Mouse (Mus musculus) liver, embryonic 11.5 days (tissue): ENCODE results near the gene Gm44965. TPM values are rescaled to one million over a fixed set of nuclear protein-coding genes. Genes with fewer than 3 reads are reported as not detected.

ENCODE experiments used
- ATAC-seq: fragments of 200-750 bp; cut with Nextera tagmentation; replicated peaks from 2 replicates; pipeline ENCODE4 v1.8.0; 2017; ENCODE audit warnings: moderate number of reproducible peaks, mild to moderate bottlenecking, moderate TSS enrichment, moderate library complexity; ENCODE audit not compliant: low FRiP score
- DNase-seq: peaks from one replicate; pipeline ENCODE4 v3.0.0-alpha.2; 2017; ENCODE audit warnings: low spot score
- H3K27ac ChIP-seq: fragments of 300-500 bp; sonication (generic); 2 replicates; pipeline ENCODE4 v1.5.1; 2014; ENCODE audit warnings: mild to moderate bottlenecking, low read depth, low read length, control low read depth
- H3K27me3 ChIP-seq: fragments of 300-500 bp; sonication (generic); replicated peaks from 2 replicates; pipeline ENCODE4 v1.6.1; 2014; ENCODE audit warnings: low read length, mixed read lengths; ENCODE audit not compliant: control insufficient read depth, insufficient read depth
- H3K36me3 ChIP-seq: fragments of 300-500 bp; sonication (generic); 2 replicates; pipeline ENCODE4 v1.6.1; 2014; ENCODE audit warnings: mild to moderate bottlenecking, low read length, moderate library complexity, mixed read lengths; ENCODE audit not compliant: control insufficient read depth, insufficient read depth
- H3K4me1 ChIP-seq: fragments of 300-500 bp; sonication (generic); replicated peaks from 2 replicates; pipeline ENCODE4 v1.6.1; 2014; ENCODE audit warnings: low read length, mixed read lengths; ENCODE audit not compliant: control insufficient read depth, insufficient read depth
- H3K4me2 ChIP-seq: fragments of 300-500 bp; sonication (generic); 2 replicates; pipeline ENCODE4 v1.6.1; 2014; ENCODE audit warnings: mild to moderate bottlenecking, control low read depth, moderate library complexity
- H3K4me3 ChIP-seq: fragments of 300-500 bp; sonication (generic); 2 replicates; pipeline ENCODE4 v1.5.1; 2014; ENCODE audit warnings: low read depth, low read length, control low read depth
- H3K9ac ChIP-seq: fragments of 300-500 bp; sonication (generic); 2 replicates; pipeline ENCODE4 v1.6.1; 2014; ENCODE audit warnings: low read depth, low read length, control low read depth
- H3K9me3 ChIP-seq: fragments of 300-500 bp; sonication (generic); 2 replicates; pipeline ENCODE4 v1.6.1; 2016; ENCODE audit warnings: low read length, inconsistent platforms, mixed read lengths; ENCODE audit not compliant: control insufficient read depth
- WGBS: fragments of 180-500 bp; shearing (Covaris S2); extraction: QIAGEN DNeasy Blood & Tissue Kit; methylation state at CpG from one replicate; pipeline ENCODE4 v1.1.7; 2014; 5-methylcytosine and 5-hydroxymethylcytosine counted together
- polyA plus RNA-seq: library from polyadenylated mRNA; unstranded; fragments of >200 nt; fragmentation: Nextera tagmentation; extraction: Ambion mirVana; gene quantifications from 2 replicates; pipeline ENCODE4 v1.2.1, GENCODE M21; 2014

The Gm44965 gene
- polyA plus RNA-seq, 1 experiment from 2014 or later, result not detected

DNA sequence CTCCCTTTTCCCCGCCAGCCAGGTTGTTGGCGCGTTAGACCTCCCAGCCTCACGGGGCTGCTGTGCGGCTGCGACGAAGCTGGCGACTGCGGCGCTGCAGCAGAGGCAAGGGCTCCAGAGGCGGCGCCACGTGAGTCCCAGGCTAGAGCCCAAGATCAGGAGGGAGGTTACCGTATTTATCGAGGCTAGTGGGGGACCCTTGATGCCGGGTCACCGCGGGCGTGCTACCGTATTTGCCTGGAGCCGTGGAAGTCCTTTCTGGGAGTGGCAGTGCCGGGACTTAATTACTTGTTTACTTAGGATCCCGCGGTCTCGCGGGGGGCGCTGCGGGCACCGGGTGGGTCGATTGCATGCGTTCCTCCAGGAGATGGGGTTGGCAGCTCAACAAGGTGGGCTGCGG lies 33.2 kb downstream of the Gm44965 start:
- no peak for ATAC-seq
- Histone ChIP-seq H3K27me3 (peaks cover 28% of the 10 kb centered on the region), H3K4me1 (no peaks in the 10 kb centered on the region; the same call in 1 of the 2 replicates), H3K36me3 (no peaks in the 10 kb centered on the region), H3K4me2 (peak overlapping the region; percentile 72), H3K27ac (no peak overlapping the region), H3K4me3 (peak overlapping the region; percentile 45), H3K9ac (0 out of 2 replicates have a peak overlapping the region, but pooled peaks have one; percentile 27), H3K9me3 (no peaks in the 10 kb centered on the region)
- WGBS, result under 1% methylated on average over 32 of the region's 32 CpGs
- peak; percentile 53 for DNase-seq

DNA sequence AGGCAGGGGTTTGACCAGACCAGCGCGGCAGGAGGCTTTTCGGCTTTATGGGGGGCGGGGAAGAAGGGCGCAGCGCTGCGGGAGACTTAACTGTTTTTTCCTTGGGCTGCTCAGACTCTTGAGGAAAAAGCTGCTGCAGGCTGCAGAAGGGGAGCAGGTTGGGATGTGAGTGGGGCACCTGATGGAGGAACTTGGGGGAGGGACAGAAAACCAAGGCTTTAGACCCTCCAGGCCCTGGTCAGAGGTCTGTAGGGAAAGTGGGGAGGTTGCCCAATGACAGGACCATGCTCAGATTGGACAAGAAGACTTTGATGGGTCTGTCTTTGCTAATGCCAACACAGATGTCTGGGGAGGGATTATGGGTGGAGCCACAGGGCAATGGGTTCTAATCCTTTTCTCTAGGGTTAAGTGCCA lies 33.8 kb downstream of the Gm44965 start:
- Histone ChIP-seq H3K4me3 (peak overlapping the region; percentile 45), H3K4me2 (peak overlapping the region; percentile 72), H3K27me3 (peaks cover 28% of the 10 kb centered on the region), H3K27ac (no peak overlapping the region), H3K4me1 (no peaks in the 10 kb centered on the region; the same call in 1 of the 2 replicates), H3K9me3 (no peaks in the 10 kb centered on the region), H3K36me3 (no peaks in the 10 kb centered on the region), H3K9ac (no peak overlapping the region)
- ATAC-seq (no peak), DNase-seq (peak; percentile 39)
- 5% methylated on average over 7 of the region's 7 CpGs for whole genome bisulfite sequencing

DNA sequence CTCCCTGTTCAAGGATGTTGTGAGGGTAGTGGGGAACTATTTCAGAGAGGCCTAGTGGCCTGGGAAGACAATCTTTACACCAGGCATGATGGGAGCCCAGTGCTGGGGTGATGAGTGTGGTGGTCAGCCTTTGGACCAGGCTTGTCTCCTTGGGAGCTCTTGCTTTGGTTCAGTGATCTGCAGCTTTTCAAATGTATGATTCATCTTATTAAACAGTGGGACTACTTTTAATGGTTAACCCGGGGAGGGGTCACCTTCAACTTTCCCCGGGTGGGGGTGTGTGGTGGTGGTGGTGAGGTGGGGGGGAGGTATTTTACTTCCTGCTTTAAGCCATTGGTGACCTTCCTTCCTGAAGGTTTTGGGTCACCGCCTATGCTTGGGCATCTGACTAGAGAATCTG lies 34.6 kb downstream of the Gm44965 start:
- Histone ChIP-seq H3K9ac (no peak overlapping the region), H3K4me1 (no peaks in the 10 kb centered on the region; the same call in 1 of the 2 replicates), H3K36me3 (no peaks in the 10 kb centered on the region), H3K4me3 (no peak overlapping the region), H3K4me2 (no peak overlapping the region), H3K27ac (no peak overlapping the region), H3K27me3 (peaks cover 28% of the 10 kb centered on the region), H3K9me3 (no peaks in the 10 kb centered on the region)
- WGBS, result 64% methylated on average over 3 of the region's 3 CpGs
- DNase-seq (no peak), ATAC-seq (no peak)

DNA sequence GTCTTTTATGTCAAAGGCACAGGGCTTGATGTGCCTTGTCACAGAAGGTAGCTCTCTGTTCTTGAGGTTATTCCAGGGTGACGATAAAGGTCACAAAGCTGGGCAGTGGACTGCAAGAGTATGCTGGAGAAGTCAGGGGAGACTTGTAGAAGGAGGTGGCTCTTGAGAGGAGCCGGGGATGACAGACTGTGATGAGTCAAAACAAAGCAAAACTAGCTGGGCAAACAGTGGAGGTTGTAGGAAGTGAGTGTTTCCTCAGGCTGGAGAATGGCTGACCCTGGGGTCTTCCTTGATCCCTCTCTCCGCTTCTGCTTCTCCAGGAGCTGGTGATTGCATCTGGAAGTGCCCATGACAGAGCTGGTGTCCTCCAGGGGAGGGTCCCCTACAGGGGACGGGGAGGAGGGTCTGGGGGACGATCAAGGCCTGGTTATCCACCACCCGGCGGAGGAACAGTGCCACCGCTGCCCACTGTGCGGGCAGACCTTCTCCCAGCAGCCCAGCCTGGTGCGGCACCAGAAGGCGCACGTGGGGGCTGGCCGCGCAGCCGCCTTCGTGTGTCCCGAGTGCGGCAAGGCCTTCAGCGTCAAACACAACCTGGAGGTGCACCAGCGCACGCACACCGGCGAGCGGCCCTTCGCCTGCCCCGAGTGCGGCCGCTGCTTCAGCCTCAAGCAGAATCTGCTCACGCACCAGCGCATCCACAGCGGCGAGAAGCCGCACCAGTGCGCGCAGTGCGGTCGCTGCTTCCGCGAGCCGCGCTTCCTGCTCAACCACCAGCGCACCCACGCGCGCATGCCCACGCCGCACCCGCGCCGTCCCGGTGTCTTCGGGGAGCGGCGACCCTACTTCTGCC lies 35.3 kb downstream of the Gm44965 start:
- no peak overlapping the region for H3K27ac ChIP-seq

DNA sequence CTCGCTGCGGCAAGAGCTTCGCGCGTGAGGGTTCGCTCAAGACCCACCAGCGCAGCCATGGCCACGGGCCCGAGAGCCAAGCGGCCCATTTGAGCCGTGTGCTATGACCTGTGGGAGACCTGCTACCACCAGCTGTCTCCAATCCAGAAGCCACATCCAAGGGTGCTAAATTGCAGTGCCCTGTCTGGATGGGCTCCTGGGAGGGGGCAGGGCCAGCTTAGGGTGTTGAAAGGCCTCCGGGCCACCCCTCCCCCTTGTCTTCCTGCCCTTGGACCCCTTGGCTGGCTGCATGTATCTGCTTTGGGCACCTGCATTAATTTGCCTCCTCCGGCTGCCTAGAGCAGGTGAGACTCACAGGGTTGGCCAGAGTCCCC lies 35.9 kb downstream of the Gm44965 start:
- no peak for ATAC-seq
- Histone ChIP-seq H3K4me2 (peak overlapping the region; percentile 78), H3K36me3 (no peaks in the 10 kb centered on the region), H3K9ac (peak overlapping the region; percentile 44), H3K4me3 (peak overlapping the region; percentile 48), H3K9me3 (no peaks in the 10 kb centered on the region), H3K27me3 (peaks cover 28% of the 10 kb centered on the region), H3K27ac (no peak overlapping the region), H3K4me1 (no peaks in the 10 kb centered on the region; the same call in 1 of the 2 replicates)
- DNase-seq, result peak; percentile 42
- WGBS, result 23% methylated on average over 13 of the region's 13 CpGs

More for the DNA sequence above, 35.3 kb downstream of the Gm44965 start:
- Histone ChIP-seq H3K4me3 (peak overlapping the region; percentile 48), H3K27me3 (peaks cover 28% of the 10 kb centered on the region), H3K9ac (peak overlapping the region; percentile 44), H3K9me3 (no peaks in the 10 kb centered on the region), H3K4me1 (no peaks in the 10 kb centered on the region; the same call in 1 of the 2 replicates), H3K4me2 (peak overlapping the region; percentile 78), H3K36me3 (no peaks in the 10 kb centered on the region)
- no peak for DNase-seq
- 0 out of 2 replicates have a peak, but pooled peaks have one; percentile 25 for ATAC-seq
- WGBS, result 8% methylated on average over 54 of the region's 54 CpGs

DNA sequence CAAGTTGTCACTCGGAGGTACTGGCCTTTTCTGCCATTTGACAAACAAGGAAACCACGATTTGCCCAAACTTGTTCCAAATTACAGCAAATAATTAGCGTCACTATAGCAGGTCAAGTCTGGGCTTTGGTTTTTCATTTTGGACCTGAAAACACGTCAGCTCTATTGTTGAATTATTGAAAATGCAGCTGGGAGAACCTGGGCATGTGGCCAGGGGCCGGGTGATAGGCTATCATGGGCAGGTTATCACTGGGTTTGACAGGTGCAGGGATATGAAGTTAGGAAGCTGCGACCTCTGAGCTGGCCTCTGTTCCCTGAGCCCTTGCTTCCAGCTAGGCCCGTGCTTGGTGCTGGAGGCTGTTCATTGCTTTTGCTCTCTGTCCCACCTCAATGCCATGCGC lies 37.1 kb downstream of the Gm44965 start:
- ATAC-seq (no peak), DNase-seq (no peak)
- Histone ChIP-seq H3K4me3 (no peak overlapping the region), H3K36me3 (no peaks in the 10 kb centered on the region), H3K4me1 (no peaks in the 10 kb centered on the region; the same call in 1 of the 2 replicates), H3K9ac (no peak overlapping the region), H3K27me3 (peaks cover 25% of the 10 kb centered on the region), H3K4me2 (no peak overlapping the region), H3K9me3 (no peaks in the 10 kb centered on the region), H3K27ac (no peak overlapping the region)
- 84% methylated on average over 8 of the region's 8 CpGs for WGBS

DNA sequence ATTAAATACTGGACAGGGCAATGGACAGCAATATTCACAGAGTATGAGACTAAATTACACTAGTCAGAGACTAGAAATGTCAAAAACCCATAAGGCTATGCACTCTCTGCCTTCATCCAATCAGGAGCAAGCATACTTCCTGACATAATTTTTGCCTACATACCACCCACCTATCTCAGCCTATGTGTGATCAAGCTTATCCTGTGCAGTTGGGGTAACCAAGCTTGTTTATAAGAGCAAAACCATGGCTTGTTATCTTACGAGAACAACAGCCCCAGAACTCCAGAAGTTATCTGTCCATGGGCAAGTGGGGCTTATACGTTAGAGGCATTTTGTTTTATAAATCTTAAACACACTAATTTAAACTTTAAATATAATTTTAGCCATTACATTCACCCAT lies 41.4 kb downstream of the Gm44965 start:
- ATAC-seq (peak; percentile 77), DNase-seq (no peak)
- H3K36me3 ChIP-seq, result no peaks in the 10 kb centered on the region
- H3K27me3 ChIP-seq, result peaks cover under 1% of the 10 kb centered on the region; the same call in 1 of the 2 replicates
- H3K4me2 ChIP-seq, result no peak overlapping the region
- no peaks in the 10 kb centered on the region; the same call in 1 of the 2 replicates for H3K4me1 ChIP-seq
- H3K27ac ChIP-seq, result no peak overlapping the region
- 58% methylated on average over 2 of the region's 2 CpGs for WGBS
- no peak overlapping the region for H3K4me3 ChIP-seq
- no peak overlapping the region for H3K9ac ChIP-seq
- no peaks in the 10 kb centered on the region for H3K9me3 ChIP-seq

DNA sequence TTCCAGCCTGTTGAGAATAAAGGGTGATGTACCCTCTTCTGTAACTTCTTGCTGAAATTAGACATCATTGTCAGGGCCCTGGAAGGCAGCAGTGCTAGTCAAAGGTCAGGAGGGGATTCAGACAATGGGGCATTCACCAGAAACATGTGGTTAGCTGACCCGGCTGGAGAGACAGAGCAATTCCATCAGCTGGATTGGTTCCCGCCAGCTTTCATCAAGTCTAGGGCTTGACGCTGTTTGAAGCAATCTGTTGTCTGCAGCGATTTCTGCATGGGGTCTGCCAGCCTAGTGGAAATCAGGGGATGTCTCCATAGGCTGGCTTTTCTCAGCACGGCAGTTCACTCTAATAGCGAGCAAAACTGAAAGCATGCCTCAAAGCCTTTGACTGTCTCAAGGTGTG lies 42.8 kb downstream of the Gm44965 start:
- DNase-seq (peak; percentile 8), ATAC-seq (no peak)
- 67% methylated on average over 6 of the region's 6 CpGs for WGBS
- Histone ChIP-seq H3K9me3 (no peaks in the 10 kb centered on the region), H3K27ac (no peak overlapping the region), H3K27me3 (no peaks in the 10 kb centered on the region), H3K36me3 (no peaks in the 10 kb centered on the region), H3K4me2 (no peak overlapping the region), H3K9ac (no peak overlapping the region), H3K4me3 (no peak overlapping the region), H3K4me1 (no peaks in the 10 kb centered on the region; the same call in 1 of the 2 replicates)
